Mouse (Mus musculus): ENCODE results near the gene Vmn1r178.
"Not testable (repeated sequence)": the region's sequence is repeated elsewhere in the genome, so short reads cannot be mapped to it uniquely, and the experiment has no call there.

The Vmn1r178 gene

DNA sequence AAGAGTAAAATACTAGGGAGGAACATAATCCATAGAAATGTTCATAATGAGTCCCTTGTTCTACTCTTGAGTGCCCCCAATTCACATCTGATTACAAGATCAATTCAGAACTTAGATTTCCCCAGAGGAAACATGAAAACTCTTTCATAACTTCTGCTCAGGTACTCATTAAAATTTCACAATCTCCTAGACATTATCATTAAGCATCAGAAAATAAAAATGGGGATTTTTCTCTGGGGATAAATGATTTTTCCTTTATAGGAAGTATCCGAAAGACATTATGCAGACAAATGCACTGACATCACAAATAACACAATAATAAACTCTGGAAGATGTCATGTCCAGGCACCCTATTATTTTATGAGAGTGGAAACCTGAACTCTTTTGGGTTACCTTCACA, at the start of gene Vmn1r178:
Vmn1r178 (plus strand) TSS at position 301 of the 400 bp plus-strand sequence.
- no peak for DNase-seq (ENCODE audit: low spot score)

DNA sequence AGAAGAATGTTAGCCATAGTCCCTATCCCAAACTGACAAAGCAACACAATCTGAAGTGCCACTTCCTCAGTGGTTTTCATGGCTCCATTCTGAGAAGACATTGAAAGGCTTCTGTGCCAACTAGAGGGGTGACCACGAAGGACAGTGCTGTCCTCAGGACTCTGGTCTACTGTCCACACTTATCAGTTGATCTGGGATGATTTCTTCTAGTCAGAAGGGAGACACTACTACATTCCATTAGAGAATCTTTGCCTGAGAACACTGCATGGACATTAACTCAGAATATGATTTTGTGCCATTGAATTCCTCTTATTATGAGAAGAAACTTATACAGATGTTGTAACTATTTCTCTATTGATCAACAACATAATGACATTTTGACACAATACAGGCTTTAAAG, 25.5 kb upstream of the Vmn1r178 start, which contains the start of gene Vmn1r177:
Vmn1r177 (minus strand) TSS at position 101 of the 400 bp plus-strand sequence.
- DNase-seq (ENCODE audit: low spot score), result not testable (repeated sequence)

DNA sequence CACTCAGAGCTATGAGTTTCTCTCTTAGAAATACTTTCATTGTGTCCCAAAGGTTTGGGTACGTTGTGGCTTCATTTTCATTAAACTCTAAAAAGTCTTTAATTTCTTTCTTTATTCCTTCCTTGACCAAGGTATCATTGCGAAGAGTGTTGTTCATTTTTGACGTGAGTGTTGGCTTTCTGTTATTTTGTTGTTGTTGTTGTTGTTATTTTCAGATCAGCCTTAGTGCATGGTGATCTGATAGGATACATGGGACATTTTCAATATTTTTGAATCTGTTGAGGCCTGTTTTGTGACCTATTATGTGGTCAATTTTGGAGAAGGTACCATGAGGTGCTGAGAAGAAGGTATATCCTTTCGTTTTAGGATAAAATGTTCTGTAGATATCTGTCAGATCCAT, 14.9 kb upstream of the Vmn1r178 start:
- DNase-seq (ENCODE audit: low spot score), result not testable (repeated sequence)

DNA sequence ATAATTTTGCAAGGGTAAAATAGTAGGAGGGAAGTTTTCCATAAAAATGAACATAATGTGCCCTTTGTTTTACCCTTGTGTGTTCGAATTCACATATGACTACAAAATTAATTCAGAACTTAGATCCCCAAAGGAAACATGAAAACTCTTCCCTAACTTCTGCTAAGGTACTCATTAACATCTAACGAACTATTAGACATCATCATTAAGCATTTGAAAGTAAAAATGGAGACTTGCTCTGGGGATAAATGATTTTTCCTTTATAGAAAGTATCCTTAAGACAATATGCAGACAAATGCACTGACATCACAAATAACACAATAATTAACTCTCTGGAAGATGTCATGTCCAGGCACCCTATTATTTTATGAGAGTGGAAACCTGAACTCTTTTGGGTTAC, 34.9 kb downstream of the Vmn1r178 start, which contains the start of gene Vmn1r179:
Vmn1r179 (plus strand) TSS at position 301 of the 400 bp plus-strand sequence.
- DNase-seq (ENCODE audit: low spot score), result no peak
